Mouse (Mus musculus): ENCODE measurements around the gene Mbtps2. TPM values are rescaled to one million over a fixed set of nuclear protein-coding genes. Genes with fewer than 3 reads are reported as not detected.

The Mbtps2 gene
- total RNA-seq, 1 experiment from 2014 or later = 11.7 TPM

DNA sequence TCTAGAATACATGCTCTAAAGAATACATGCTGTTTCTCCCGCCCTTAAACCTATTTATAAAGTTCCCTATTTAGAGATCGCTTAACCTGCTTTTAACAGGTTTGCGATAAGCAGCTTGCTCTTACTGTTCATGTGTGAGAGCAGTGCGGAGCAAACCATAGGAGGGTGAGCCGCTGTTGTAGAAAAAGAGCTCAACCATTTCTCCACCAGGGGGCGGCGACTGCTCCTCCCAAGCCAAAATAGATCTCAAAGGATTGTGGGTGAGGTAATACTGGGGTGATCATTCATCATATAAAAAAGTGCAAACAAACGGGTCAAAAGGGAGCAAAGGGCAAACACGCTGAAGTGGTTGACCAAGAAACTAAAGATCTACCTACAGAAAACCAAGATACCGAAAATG, 34.7 kb downstream of the Mbtps2 start:
- no peak for ATAC-seq (replicated peaks; ENCODE audit: insufficient number of reproducible peaks, low FRiP score, low TSS enrichment, poor library complexity, severe bottlenecking)

DNA sequence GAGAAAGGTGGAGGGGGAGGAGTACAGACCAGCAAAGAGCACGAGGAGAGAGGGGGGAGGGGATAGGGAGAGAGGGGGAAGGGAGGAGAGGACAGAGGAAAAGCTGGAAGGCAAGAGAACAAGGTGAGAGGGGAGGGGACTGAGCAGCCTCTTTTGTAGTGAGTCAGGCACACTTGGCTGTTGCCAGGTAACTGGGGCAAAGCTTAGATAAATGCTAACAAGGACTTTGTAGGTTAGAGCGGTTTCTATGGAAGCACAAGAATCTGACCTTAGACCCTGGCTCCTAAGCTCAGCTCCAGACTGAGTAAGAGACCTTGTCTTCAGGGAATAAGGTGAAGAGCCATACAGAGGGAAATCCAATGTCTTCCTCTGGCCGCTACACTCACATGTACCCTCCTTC, 51.4 kb downstream of the Mbtps2 start:
- no peak for ATAC-seq (replicated peaks; ENCODE audit: insufficient number of reproducible peaks, low FRiP score, low TSS enrichment, poor library complexity, severe bottlenecking)

- no peak for ATAC-seq (replicated peaks; ENCODE audit: insufficient number of reproducible peaks, low FRiP score, low TSS enrichment, poor library complexity, severe bottlenecking)
These were observed 92.1 kb downstream of the Mbtps2 start for GRCm38 (mm10) chrX:157506400-157506799.

DNA sequence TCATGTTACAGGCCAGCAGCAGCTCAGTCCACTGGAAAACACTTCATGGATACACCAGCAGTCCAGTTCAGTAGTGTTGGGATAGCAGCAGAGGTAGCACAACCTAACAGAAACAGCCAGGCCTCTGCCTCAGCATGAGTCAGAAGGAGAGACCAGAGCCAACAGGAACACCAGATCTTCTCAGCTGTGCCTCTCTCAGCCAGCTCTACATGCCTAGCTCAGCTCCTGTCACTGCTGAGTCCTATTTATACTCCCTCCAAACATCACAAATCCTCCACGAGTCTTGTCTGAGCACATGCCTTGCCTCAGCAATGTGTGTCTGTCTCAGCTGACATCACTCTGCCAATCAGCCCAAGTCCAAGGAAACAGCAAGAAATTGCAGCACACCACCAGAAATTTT, 94.0 kb downstream of the Mbtps2 start:
- no peak for ATAC-seq (replicated peaks; ENCODE audit: insufficient number of reproducible peaks, low FRiP score, low TSS enrichment, poor library complexity, severe bottlenecking)

DNA sequence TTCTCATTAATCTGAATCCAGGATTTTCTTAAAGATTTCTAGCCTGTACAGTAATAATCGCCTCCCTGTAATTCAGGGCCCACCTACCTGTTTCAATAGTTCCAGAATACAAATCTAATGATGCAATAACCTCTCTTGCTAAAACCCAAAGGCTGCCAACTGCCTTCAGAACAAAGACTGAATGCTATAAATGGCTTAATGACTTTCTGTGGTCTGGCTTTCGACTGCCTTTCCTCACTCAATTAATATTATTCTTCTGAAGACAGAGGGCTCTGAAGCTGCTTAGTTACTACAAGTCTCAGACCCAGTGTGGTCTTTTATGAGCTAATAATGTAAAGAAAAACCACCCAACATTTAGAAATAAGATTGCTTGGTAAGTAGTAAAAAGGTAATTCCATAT, 96.6 kb downstream of the Mbtps2 start:
- ATAC-seq (replicated peaks; ENCODE audit: insufficient number of reproducible peaks, low FRiP score, low TSS enrichment, poor library complexity, severe bottlenecking) = no peak

GRCm38 (mm10) chrX:157500004-157500403, 98.5 kb downstream of the Mbtps2 start:
- no peak for ATAC-seq (replicated peaks; ENCODE audit: insufficient number of reproducible peaks, low FRiP score, low TSS enrichment, poor library complexity, severe bottlenecking)

GRCm38 (mm10) chrX:157493159-157493558, 105.4 kb downstream of the Mbtps2 start:
- no peak for ATAC-seq (replicated peaks; ENCODE audit: insufficient number of reproducible peaks, low FRiP score, low TSS enrichment, poor library complexity, severe bottlenecking)

- ATAC-seq (replicated peaks; ENCODE audit: insufficient number of reproducible peaks, low FRiP score, low TSS enrichment, poor library complexity, severe bottlenecking) = peak; percentile 63
These were observed 106.4 kb downstream of the Mbtps2 start, which contains the start of gene Sms for GRCm38 (mm10) chrX:157491944-157492726. Gene Sms (minus strand): TSS chrX:157492287.

DNA sequence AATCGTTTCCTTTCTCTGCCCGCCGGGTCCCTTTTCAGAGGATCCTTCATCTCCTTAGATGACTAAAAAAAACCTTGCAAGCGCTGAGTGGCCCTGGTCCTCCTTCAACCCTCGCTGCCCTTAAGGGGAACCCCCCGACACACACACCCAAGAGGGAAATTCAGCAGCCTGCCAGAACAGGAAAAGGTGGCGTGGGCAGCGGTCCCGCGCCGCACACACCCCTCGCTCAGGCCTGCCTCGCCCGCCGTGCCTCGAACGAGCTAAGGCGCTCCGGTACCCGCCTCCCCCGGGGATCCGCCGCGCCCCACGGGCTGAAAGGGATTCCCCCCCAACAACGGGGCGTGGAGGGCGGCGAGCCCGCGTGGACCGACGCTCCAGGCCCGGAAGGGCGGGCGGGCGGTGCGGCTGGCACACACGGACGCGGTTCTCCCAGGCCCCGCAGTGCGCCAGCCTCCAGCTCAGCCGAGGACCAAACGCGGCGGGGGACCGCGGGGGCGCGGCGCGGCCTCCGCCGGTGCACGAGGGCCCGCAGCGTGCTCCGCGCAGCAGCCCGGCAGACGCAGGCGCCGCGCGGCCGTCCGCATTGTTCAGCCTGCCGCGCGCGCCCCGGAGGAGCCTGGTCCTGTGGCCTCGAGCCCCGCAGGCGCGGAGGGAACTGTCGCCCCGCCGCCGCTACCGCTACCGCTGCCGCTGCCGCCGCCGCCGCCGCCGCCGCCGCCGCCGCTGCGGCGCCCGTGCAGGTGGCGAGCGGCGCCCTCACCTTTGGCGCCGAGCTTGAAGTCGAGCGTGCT, 107.2 kb downstream of the Mbtps2 start:
- ATAC-seq (replicated peaks; ENCODE audit: insufficient number of reproducible peaks, low FRiP score, low TSS enrichment, poor library complexity, severe bottlenecking) = peak; percentile 80

DNA sequence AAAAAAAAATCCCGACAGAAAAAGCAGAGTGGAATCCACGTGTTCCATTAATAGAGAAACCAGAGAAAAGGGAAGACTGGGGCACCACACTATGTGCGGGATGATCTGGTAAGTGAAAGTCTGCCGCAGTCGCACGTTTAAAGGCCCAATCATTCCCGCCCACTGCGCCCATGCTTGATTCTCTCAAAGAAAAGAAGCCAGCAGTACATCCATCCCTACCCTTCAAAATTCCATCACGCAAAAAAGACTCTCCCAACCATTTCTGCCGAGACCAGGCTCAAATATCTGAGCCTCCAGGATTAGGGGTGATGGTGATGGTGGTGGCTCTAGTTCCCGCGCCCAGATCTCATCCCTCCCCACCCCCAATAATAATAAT, 107.8 kb downstream of the Mbtps2 start:
- ATAC-seq (replicated peaks; ENCODE audit: insufficient number of reproducible peaks, low FRiP score, low TSS enrichment, poor library complexity, severe bottlenecking) = no peak

- ATAC-seq (replicated peaks; ENCODE audit: insufficient number of reproducible peaks, low FRiP score, low TSS enrichment, poor library complexity, severe bottlenecking) = no peak
These were observed 108.4 kb downstream of the Mbtps2 start for GRCm38 (mm10) chrX:157489871-157490721.

GRCm38 (mm10) chrX:157488831-157489230, 109.7 kb downstream of the Mbtps2 start:
- no peak for ATAC-seq (replicated peaks; ENCODE audit: insufficient number of reproducible peaks, low FRiP score, low TSS enrichment, poor library complexity, severe bottlenecking)

DNA sequence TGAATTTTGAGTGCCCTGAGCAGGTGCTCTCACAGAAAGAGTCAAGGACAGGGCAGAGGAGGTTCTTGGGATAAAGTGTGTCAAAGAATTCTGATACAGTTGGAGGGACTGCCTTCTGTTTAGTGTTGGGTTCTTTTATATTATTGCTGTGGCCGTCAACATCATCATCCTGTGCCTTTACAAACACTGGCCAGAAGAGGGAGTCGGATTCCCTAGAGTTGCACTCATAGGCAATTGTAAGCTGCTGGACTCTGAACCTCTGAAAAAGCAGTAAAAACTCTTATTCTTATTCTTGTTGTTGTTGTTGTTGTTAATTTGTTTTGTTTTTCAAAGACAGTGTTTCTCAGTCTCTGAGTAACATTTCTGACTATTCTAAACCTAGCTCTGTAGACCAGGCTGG, 111.8 kb downstream of the Mbtps2 start:
- ATAC-seq (replicated peaks; ENCODE audit: insufficient number of reproducible peaks, low FRiP score, low TSS enrichment, poor library complexity, severe bottlenecking) = 0 out of 2 replicates have a peak, but pooled peaks have one; percentile 31

Other genes with a start within 250 kb of the Mbtps2 start
- 1.2 TPM in 1 of 3 replicates, not detected in the others for gene Phex, start 183.4 kb downstream of the Mbtps2 start, total RNA-seq (2017)
- gene Sms, start 106.4 kb downstream of the Mbtps2 start, total RNA-seq (2017) = 54.5 to 62.7 TPM (median 58.7 TPM) in 3 replicates
- 0.86 to 7.4 TPM (median 4.1 TPM) in 3 replicates for gene Yy2, start 29.7 kb downstream of the Mbtps2 start, total RNA-seq (2017)
- gene Smpx, start 100.2 kb upstream of the Mbtps2 start, total RNA-seq (2017) = not detected in 3 replicates
- not detected in 3 replicates for gene Klhl34, start 219.7 kb upstream of the Mbtps2 start, total RNA-seq (2017)